Mouse (Mus musculus): Measurements from ENCODE around the gene Tead2.

DNA sequence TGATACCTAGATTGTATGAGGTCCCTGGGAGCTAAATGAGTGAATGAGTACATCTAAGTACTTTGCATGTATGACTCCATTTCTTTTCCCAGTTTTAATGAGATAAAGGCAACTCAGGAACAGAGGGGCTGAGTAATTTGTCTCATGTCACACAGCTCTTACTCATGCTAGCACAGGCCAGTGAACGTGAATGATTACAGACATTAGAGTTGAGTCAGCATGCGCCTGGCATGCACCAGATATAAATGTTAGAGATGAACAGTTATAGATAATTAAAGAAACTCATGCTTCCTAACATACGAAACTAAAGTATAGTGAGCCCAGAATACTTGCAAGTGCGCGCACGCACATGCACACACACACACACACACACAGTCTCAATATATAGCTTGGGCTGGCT, 25.4 kb upstream of the Tead2 start:
- TF ChIP-seq TAL1 (IDR thresholded peaks at IDR 0.05; ENCODE audit: low read length) (no peak), GATA1 (IDR thresholded peaks at IDR 0.05; ENCODE audit: low read length) (no peak)
